Mouse (Mus musculus): ENCODE data around the gene S100b.

DNA sequence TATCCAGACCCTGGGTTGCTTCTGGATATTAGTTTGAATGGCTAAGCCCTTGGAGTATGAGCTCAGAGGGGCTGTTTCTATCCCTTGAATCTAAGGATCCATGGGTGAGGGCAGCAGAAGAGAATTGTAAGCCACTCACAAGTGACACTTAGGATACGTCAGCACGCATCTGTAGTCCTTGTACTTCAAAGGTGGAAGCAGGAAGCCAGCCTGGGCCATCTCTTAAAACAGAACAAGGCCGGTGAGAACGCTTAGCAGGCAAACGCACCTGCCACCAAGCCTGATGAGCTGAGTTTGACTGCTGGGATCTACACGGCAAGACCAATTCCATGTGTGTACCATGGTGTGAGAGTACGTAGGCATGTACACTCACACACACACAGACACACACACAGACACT, 3.6 kb downstream of the S100b start:
- TF ChIP-seq CTCF (IDR thresholded peaks at IDR 0.05; ENCODE audit: low read depth) = no peak
- no peak for TF ChIP-seq EP300 (IDR thresholded peaks at IDR 0.05; ENCODE audit: low read depth)
